Mouse (Mus musculus) erythroblast, embryonic 14.5 days (primary cell): Measurements from ENCODE around the gene Tmc6.

Experiments used
- GATA1 ChIP-seq: IDR thresholded peaks from 2 replicates; pipeline ENCODE4 v1.6.1; 2012; ENCODE audit warnings: low read length, inconsistent platforms, mixed read lengths
- TAL1 ChIP-seq: IDR thresholded peaks from 3 replicates; pipeline ENCODE4 v1.6.1; 2012; ENCODE audit warnings: low read length, inconsistent platforms, mixed read lengths

- TF ChIP-seq TAL1 (no peak), GATA1 (no peak)
Measured at GRCm38 (mm10) chr11:117729798-117730489, 52.1 kb downstream of the Tmc6 start.
